Mouse (Mus musculus): ENCODE measurements around the gene Nr4a2. TPM values are rescaled to one million over a fixed set of nuclear protein-coding genes. Genes with fewer than 3 reads are reported as not detected.
A peak's percentile ranks its signal among the peaks of the same experiment; 100 is the strongest.

Gene Nr4a2
- total RNA-seq, 2 experiments from 2014 or later: 1.1 to 1.5 TPM

- intact Hi-C loops (cut with DNase I): loop anchor here (5.0 to 10.0 kb wide), 2 partner anchors 200 to 248 kb away; no protein-coding TSS in a partner anchor
- peak; percentile 32 to 54 for DNase-seq
Measured at GRCm38 (mm10) chr2:57114211-57115151, 9.3 kb downstream of the Nr4a2 start.

DNA sequence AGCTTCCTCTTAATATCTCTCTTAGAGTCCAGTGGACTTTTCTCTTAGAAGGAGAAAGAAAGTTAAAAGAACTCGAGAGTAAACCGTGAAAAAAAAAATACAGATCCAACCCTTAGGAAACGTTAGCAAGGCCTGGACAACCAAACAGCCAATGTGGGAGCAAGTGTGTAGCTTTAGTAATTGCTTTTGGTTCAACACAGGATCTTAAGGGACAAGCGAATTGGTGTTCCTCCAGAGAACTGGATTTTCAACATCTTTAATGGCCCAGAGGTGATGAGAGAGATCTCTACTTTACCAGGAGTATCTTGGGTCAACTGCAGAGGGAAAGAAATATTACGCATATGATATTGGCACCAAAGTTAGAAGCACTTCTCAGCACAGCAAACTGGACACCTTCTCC, 10.4 kb downstream of the Nr4a2 start:
- intact Hi-C loops (cut with DNase I): loop anchor here (10.0 kb wide), 1 partner anchor 201 kb away; no protein-coding TSS in a partner anchor

DNA sequence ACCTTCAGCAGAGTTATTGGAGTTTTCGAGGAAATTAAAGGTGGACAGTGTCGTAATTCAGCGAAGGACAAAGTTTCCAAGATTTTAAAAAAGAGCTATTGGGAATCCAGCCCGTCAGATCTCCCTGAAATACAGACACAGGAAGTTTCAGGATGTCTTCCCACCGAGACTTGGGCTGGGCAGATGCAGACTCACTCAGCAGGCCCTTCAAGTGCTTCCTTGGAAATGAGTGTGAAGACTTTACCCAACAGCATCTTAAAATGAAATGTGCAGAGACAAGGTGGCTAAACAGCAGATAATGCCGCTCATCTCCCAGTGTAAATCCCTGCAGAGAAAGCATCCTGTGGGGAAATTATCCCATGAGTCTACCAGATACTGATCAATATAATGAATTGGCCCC, 10.9 kb downstream of the Nr4a2 start:
- DNase-seq: no peak
- intact Hi-C loops (cut with DNase I): loop anchor here (10.0 kb wide), 1 partner anchor 202 kb away; no protein-coding TSS in a partner anchor

More for the DNA sequence above, 10.4 kb downstream of the Nr4a2 start:
- DNase-seq: no peak

- intact Hi-C loops (cut with DNase I): loop anchor here (10.0 kb wide), 1 partner anchor 203 kb away; no protein-coding TSS in a partner anchor
- no peak for DNase-seq
Measured at GRCm38 (mm10) chr2:57111791-57112538, 11.8 kb downstream of the Nr4a2 start.

DNA sequence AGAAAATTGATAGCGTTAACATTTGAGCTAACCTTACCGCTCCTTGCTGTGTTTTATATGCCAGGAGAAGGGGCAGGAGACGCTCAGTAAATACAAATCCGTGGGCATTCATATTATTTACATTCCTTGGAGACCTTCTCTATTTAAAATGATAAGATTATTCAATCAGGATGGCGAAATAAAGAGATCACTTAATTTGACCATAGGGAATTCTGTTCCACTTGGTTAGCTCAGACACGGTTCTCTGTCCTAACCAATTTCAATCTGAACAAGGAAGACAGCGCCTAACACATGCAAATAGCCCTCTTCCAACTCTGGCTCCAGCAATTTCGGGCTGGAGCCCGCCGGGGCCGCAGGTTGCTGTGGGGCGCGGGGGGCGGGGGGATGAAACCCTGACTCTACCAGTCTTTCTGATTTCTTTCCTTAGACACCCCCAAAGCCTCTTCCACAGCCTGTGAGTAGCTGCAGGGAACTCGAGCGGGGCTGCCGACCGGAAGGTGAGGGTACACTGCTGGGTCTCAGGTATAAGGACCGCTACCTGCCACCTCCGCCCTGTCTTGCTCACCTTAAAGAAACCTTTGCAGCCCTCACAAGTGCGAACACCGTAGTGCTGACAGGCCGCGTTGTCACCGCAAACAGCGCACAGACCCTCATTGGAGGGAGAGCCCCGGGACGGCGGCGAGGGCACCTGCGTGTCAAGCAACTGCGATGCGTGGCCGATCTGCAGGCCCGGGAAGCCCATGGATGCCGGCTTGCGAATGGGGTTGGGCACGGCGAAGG, 12.6 kb downstream of the Nr4a2 start:
- intact Hi-C loops (cut with DNase I): loop anchor here (10.0 kb wide), 1 partner anchor 204 kb away; no protein-coding TSS in a partner anchor
- no peak for DNase-seq

DNA sequence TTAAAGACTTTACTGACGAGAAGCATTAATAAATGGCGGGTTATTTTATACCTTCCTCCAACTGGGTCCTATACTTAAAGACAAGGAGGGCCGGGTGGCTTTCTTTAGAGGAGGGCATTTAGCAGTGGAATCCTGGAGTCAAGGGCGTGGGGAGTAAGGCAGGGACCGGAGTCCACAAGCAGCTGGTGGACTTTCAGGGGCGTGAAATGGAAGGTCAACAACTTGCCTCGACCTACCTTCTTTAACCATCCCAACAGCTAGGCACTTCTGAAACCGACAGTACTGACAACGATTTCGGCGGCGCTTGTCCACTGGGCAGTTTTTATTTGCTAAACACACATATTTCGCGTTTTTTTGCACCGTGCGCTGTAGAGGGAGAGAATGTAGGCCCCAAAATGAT, 13.4 kb downstream of the Nr4a2 start:
- intact Hi-C loops (cut with DNase I): loop anchor here (10.0 kb wide), 1 partner anchor 204 kb away; no protein-coding TSS in a partner anchor
- DNase-seq: no peak

DNA sequence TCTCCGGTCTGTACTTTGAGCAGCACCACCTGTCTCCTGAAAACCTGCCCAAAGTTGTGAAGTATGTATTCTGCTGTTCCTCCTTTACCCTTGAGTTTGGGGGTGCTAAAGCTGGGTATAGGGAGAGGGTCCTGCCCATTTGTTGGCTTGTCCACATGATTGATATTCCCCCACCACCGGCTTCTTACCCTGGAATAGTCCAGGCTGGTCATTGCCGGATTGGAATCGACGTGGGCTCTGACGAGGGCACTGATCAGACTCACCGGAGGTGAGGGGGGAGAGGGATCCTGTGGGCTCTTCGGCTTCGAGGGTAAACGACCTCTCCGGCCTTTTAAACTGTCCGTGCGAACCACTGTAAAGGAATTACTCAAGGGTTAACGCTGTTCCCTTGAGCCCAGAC, 13.9 kb downstream of the Nr4a2 start:
- intact Hi-C loops (cut with DNase I): loop anchor here (10.0 kb wide), 1 partner anchor 205 kb away; no protein-coding TSS in a partner anchor
- no peak for DNase-seq

DNA sequence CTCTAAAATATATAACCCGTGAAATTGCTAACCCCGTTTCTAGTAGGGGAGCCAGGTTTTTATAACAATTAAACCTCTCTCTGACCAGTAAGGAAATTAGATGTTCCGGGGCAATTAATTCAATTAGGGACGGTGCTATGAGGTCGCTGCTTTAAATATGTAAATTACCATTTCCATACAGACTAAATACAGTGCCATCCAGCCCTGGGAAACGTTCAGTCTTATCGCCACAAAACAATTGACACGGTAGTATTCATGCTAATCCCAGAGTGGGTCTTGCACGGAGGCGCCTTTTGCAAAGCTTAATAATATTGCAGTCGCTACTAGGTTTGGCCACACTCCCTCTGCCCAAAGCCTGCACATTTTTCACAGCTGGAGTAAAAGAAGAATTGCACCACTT, 14.5 kb downstream of the Nr4a2 start:
- no peak for DNase-seq
- intact Hi-C loops (cut with DNase I): no loop called here

DNA sequence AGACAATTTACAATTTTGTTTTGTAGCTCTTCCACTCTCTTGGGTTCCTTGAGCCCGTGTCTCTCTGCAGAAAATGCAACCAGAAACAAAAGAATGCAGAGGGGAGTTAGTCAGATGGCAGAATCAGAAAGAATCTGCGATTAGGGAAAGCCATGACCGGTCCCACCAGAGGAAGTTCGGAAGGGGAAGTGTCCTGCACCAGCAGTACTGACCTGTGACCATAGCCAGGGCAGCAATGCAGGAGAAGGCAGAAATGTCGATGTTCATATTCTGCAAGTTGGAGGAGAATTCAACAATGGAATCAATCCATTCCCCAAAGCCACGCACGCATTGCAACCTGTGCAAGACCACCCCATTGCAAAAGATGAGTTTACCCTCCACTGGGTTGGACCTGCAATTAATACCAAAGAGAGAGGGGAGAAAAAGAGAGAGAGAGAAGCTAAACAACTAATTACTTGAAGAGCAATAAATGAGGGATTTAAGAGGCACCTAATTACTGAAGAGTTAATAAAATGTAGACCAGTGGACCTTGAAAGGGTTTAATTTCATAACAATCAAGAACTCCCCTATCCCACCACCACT, 15.4 kb downstream of the Nr4a2 start:
- intact Hi-C loops (cut with DNase I): no loop called here
- DNase-seq: no peak

- intact Hi-C loops (cut with DNase I): no loop called here
- DNase-seq: no peak
Measured at GRCm38 (mm10) chr2:57105401-57105800, 18.4 kb downstream of the Nr4a2 start.

GRCm38 (mm10) chr2:57104731-57105130, 19.1 kb downstream of the Nr4a2 start:
- no peak for DNase-seq
- intact Hi-C loops (cut with DNase I): no loop called here

- no peak for DNase-seq
- intact Hi-C loops (cut with DNase I): no loop called here
Measured at GRCm38 (mm10) chr2:57103845-57104660, 19.8 kb downstream of the Nr4a2 start.

DNA sequence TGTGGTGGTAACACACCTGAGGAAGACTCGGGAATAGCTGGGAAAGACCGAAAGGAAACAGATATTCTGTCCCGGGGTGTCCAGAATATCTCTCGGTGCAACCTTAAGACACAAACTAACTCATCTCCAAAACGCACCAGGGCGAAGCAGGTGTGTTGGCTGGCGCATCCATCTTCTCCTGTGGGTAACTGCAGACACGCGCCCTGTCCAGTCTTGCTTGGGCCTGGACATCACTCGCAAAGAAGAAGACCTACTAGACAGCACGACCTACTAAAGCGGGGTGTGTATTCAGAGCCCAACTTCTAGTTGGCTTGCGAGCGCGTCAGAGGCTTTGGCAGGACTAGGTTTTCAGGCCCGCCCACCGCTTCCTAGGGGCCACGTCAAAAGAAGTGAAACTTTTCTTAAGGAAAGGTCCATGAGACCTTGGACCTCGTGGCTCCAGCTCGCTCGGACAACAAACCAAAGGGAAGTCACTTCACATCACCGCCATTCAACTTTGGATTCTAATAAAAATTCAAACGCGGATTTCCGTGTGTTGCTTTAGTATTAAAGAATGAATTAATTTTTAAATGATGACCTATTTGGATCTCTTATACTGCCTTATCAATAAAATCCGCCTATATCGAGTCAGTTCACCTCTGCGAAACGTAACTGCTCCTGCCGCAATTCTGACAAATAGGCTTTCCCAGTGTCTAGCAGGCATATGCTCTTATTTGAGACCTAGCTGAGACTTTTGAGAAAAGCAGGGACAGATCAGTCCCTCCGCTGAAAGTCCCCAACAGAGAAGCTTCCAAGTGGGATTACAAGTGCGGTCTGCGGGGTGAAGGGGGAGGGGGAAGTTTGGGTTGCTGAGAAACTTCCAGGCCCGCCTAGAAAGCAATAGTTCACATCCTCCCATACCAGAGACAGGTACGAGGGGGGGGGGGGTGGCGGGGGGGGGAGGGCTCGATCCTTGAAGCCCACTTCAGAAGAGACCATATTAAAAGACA, 20.7 kb downstream of the Nr4a2 start:
- no peak for DNase-seq
- intact Hi-C loops (cut with DNase I): no loop called here

DNA sequence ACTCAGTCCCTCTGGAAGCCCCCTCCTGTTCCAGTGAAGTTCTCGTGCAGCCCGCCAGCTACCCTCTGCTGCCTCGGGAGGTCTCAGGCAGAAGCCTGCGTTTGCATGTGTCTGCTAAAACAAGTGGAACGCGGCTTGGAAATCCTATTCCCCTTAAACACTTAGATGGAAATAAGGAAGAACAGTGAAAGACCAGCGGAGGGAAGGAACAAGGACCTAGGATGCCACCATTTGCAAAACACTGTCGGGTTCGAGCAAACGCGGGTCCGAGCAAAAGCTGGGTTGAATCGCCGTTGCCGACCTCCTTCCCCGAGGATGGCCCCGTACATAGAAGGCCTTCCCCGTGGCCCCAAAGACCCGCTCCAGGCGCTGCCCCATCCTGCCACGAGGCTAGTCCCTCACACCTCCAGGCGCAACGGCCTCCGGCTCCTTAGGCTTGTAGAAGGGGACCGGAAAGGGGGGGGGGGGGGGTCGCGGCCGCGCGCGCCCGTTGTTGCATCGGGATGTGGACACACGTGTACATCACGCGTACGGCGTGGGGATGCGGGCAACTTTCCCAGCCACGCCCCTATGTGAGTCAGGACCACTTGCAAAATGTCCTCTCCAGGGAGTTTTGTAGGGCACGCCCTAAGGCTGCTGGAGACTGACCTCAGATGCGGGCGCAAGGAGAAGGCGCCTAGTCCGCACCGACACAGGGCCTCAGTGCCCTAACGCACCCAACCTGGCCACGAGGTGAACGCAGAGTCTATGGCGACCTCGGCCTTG, 21.5 kb downstream of the Nr4a2 start:
- no peak for DNase-seq
- intact Hi-C loops (cut with DNase I): no loop called here

- intact Hi-C loops (cut with DNase I): no loop called here
Measured at GRCm38 (mm10) chr2:57100241-57100640, 23.6 kb downstream of the Nr4a2 start.

GRCm38 (mm10) chr2:57072452-57072851, 51.4 kb downstream of the Nr4a2 start:
- intact Hi-C loops (cut with DNase I): no loop called here
- no peak for DNase-seq

More at GRCm38 (mm10) chr2:57100241-57100640, 23.6 kb downstream of the Nr4a2 start:
- no peak for DNase-seq

DNA sequence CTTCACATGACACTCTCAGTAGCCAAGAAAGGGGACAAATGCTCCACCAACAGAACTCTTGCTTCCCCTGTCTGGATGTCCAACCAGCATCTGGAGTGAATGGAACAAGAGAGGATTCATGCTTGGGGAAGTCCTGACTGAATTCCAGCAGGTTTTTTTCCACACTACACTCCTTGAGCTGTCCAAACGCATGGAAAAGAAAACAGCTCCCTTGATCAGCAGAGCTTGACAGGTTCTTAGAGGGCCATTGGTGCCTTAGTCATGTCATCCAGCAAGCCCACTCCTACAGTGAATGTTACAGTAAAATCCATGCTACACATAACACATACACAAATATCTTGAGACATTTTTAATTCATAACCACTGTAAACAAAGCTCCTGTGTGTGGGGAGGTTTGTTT, 60.3 kb downstream of the Nr4a2 start:
- intact Hi-C loops (cut with DNase I): no loop called here
- no peak for DNase-seq

Measured in gastrocnemius, postnatal 36 days (tissue).